Mouse (Mus musculus) hindbrain, embryonic 16.5 days (tissue): ENCODE results near the gene Psma3. TPM values are rescaled to one million over a fixed set of nuclear protein-coding genes. Genes with fewer than 3 reads are reported as not detected.

Experiments
- polyA plus RNA-seq: library from polyadenylated mRNA; unstranded; fragments of >200 nt; fragmentation: Nextera tagmentation; extraction: Ambion mirVana; gene quantifications from 2 replicates; pipeline ENCODE4 v1.2.1, GENCODE M21; 2015

Gene Psma3
- polyA plus RNA-seq, 1 experiment from 2014 or later = 489 TPM

Other genes starting within 250 kb of the Psma3 start
- gene Frmd6, start 149.1 kb upstream of the Psma3 start, polyA plus RNA-seq = 6.9 and 10.1 TPM in 2 replicates
- 172 and 196 TPM in 2 replicates for gene Actr10, start 36.8 kb upstream of the Psma3 start, polyA plus RNA-seq
- gene Arid4a, start 41.4 kb downstream of the Psma3 start, polyA plus RNA-seq = 41.4 and 41.7 TPM in 2 replicates
- gene Tomm20l, start 136.8 kb downstream of the Psma3 start, polyA plus RNA-seq = not detected in 2 replicates
- 113 and 118 TPM in 2 replicates for gene Timm9, start 162.1 kb downstream of the Psma3 start, polyA plus RNA-seq
- 10.2 and 11.4 TPM in 2 replicates for gene 2700049A03Rik, start 162.2 kb downstream of the Psma3 start, polyA plus RNA-seq